15 mouse cellular contexts compared by ENCODE assay signal in genomic region chr9:108740062-108740461, GRCm38 (mm10). TPM values are rescaled to one million over a fixed set of nuclear protein-coding genes. Genes with fewer than 3 reads are reported as not detected.
DNase-seq lines count a peak whose midpoint lies in the region; ATAC-seq and TF ChIP-seq lines count a peak whose summit lies in the region.
"Had no signal": no experiment of that assay in that cellular context is flagged by ENCODE, and none has a peak within 500 bp of the region (broad histone marks: within the 10 kb centered on the region; RNA-seq: fewer than 3 reads in every experiment).

No protein-coding gene starts in this region.

- H3K27ac ChIP-seq in forebrain, embryonic 14.5 days (ENCODE audit: low read depth, low read length), result no peak overlapping the region
- no peak overlapping the region for H3K27ac ChIP-seq in forebrain, embryonic 13.5 days
- no peak overlapping the region for H3K27ac ChIP-seq in left cerebral cortex, adult 2 months
- H3K27ac ChIP-seq in CH12.LX (ENCODE audit: insufficient read depth, low read depth), result no peak overlapping the region
- H3K27ac ChIP-seq: heart, embryonic 13.5 days; hindbrain, embryonic 12.5 days; kidney, embryonic 15.5 days had no signal

- dilution Hi-C loops in CH12.LX (cut with MboI; ENCODE audit: extremely low pct_ligation_motif_present, extremely low pct_unique_long_range_greater_than_20kb, low sequenced_read_pairs), result no loop called here

- peaks cover 43% of the 10 kb centered on the region for H3K36me3 ChIP-seq in forebrain, embryonic 14.5 days (ENCODE audit: control insufficient read depth, insufficient read depth, low read length)
- H3K36me3 ChIP-seq in forebrain, embryonic 13.5 days (ENCODE audit: poor library complexity, severe bottlenecking), result peaks cover 49% of the 10 kb centered on the region
- H3K36me3 ChIP-seq in CH12.LX (replicated peaks in 1 of 2; ENCODE audit: control insufficient read depth in 1 of 2, insufficient read depth in 1 of 2, low read length in 1 of 2) (peaks cover 31 to 67% of the 10 kb centered on the region in 2 experiments), myocyte (ENCODE audit: control insufficient read depth, insufficient read depth) (peaks cover 7% of the 10 kb centered on the region)

- H3K79me2 ChIP-seq in CH12.LX (replicated peaks; ENCODE audit: control insufficient read depth, extremely low read depth, insufficient read depth, poor library complexity, severe bottlenecking) (no peaks in the 10 kb centered on the region), myocyte (ENCODE audit: control insufficient read depth, insufficient read depth) (no peaks in the 10 kb centered on the region)

- WGBS in forebrain, embryonic 14.5 days, result 94% methylated on average over 1 of the region's 1 CpGs
- WGBS in forebrain, embryonic 13.5 days, result 95% methylated on average over 1 of the region's 1 CpGs

- H3ac ChIP-seq in myocyte (ENCODE audit: control insufficient read depth, insufficient read length), result no peak overlapping the region

- peak; percentile 67 for TF ChIP-seq RAD21 in CH12.LX (IDR thresholded peaks at IDR 0.05; ENCODE audit: low read depth, low read length)

- DNase-seq in forebrain, embryonic 14.5 days (ENCODE audit: low spot score), result peak; percentile 42
- DNase-seq in left cerebral cortex, adult 2 months (ENCODE audit: extremely low spot score in 1 of 2, low spot score in 2 of 2), result no peak
- DNase-seq in left cerebral cortex, postnatal 10 days (ENCODE audit: extremely low spot score in 1 of 2, low spot score in 2 of 2), result no peak
- DNase-seq in CH12.LX (ENCODE audit: extremely low read depth), result no peak
- no peak for DNase-seq in right cerebral cortex, postnatal 36 days (ENCODE audit: low spot score in 2 of 2)
- no peak for DNase-seq in gastrocnemius, adult 8-10 months (ENCODE audit: low spot score in 2 of 2)
- DNase-seq: adrenal gland, postnatal 36 days; cerebellum, adult 11-12 months; lung, adult 2 months; thymus, adult 2 months had no signal

- in situ Hi-C loops in CH12.LX (cut with MboI; ENCODE audit: low pct_ligation_motif_present, low pct_unique_long_range_greater_than_20kb, low sequenced_read_pairs), result no loop called here

- intact Hi-C loops in left cerebral cortex, adult 2 months (cut with DNase I), result no loop called here
- intact Hi-C loops in left cerebral cortex, postnatal 10 days (cut with DNase I), result no loop called here

- no peaks in the 10 kb centered on the region for H3K4me1 ChIP-seq in forebrain, embryonic 14.5 days (ENCODE audit: control insufficient read depth, insufficient read depth, low read length)
- no peaks in the 10 kb centered on the region for H3K4me1 ChIP-seq in forebrain, embryonic 13.5 days
- H3K4me1 ChIP-seq in CH12.LX (ENCODE audit: control insufficient read depth in 1 of 2, insufficient read depth in 2 of 2), result no peaks in the 10 kb centered on the region
- H3K4me1 ChIP-seq: heart, embryonic 13.5 days; hindbrain, embryonic 12.5 days; kidney, embryonic 15.5 days had no signal

- no peak overlapping the region for H3K4me3 ChIP-seq in forebrain, embryonic 14.5 days (ENCODE audit: low read depth, low read length)
- H3K4me3 ChIP-seq in forebrain, embryonic 13.5 days, result no peak overlapping the region
- no peak overlapping the region for H3K4me3 ChIP-seq in left cerebral cortex, adult 2 months
- H3K4me3 ChIP-seq in CH12.LX (replicated peaks in 1 of 3; ENCODE audit: low read depth in 2 of 3, low read length in 2 of 3, poor library complexity in 1 of 3), result no peak overlapping the region
- H3K4me3 ChIP-seq in myocyte, result no peak overlapping the region
- H3K4me3 ChIP-seq: heart, embryonic 13.5 days; hindbrain, embryonic 12.5 days; kidney, embryonic 15.5 days had no signal

- no peak overlapping the region for H3K9ac ChIP-seq in forebrain, embryonic 14.5 days (ENCODE audit: low read length)
- no peak overlapping the region for H3K9ac ChIP-seq in forebrain, embryonic 13.5 days
- H3K9ac ChIP-seq in CH12.LX (ENCODE audit: insufficient read depth, low read depth), result no peak overlapping the region
- H3K9ac ChIP-seq: heart, embryonic 13.5 days; hindbrain, embryonic 12.5 days; kidney, embryonic 15.5 days had no signal

- TF ChIP-seq POLR2A in CH12.LX (IDR thresholded peaks at IDR 0.05; ENCODE audit: low read depth, low read length) (no peak), myocyte (IDR thresholded peaks at IDR 0.05; ENCODE audit: insufficient read length, low read depth) (no peak)

- no peak for TF ChIP-seq EP300 in CH12.LX (IDR thresholded peaks at IDR 0.05; ENCODE audit: low read length)

- peak; percentile 39 for TF ChIP-seq CTCF in left cerebral cortex, adult 2 months (IDR thresholded peaks at IDR 0.05)
- TF ChIP-seq CTCF in CH12.LX (conservative IDR thresholded peaks at IDR 0.05 in 1 of 2, IDR thresholded peaks at IDR 0.05 in 1 of 2; ENCODE audit: low read depth in 2 of 2, low read length in 2 of 2), result peak in 1 of 2 experiments; percentile 67; a peak in 2 of 4 replicates

- H3K27me3 ChIP-seq in forebrain, embryonic 14.5 days (replicated peaks; ENCODE audit: control insufficient read depth, insufficient read depth, low read length), result no peaks in the 10 kb centered on the region
- no peaks in the 10 kb centered on the region for H3K27me3 ChIP-seq in forebrain, embryonic 13.5 days
- H3K27me3 ChIP-seq in CH12.LX (replicated peaks) (no peaks in the 10 kb centered on the region), myocyte (ENCODE audit: control insufficient read depth, insufficient read depth, insufficient read length) (no peaks in the 10 kb centered on the region)
- H3K27me3 ChIP-seq: heart, embryonic 13.5 days; hindbrain, embryonic 12.5 days; kidney, embryonic 15.5 days had no signal

- no peak overlapping the region for H3K4me2 ChIP-seq in forebrain, embryonic 14.5 days (ENCODE audit: low read length)
- no peak overlapping the region for H3K4me2 ChIP-seq in forebrain, embryonic 13.5 days
- no peak overlapping the region for H3K4me2 ChIP-seq in CH12.LX (ENCODE audit: insufficient read depth, low read depth, poor library complexity, severe bottlenecking)
- peak overlapping the region; percentile 30 for H3K4me2 ChIP-seq in myocyte (ENCODE audit: low read depth)
- H3K4me2 ChIP-seq: heart, embryonic 13.5 days; hindbrain, embryonic 12.5 days; kidney, embryonic 15.5 days had no signal

- H3K9me3 ChIP-seq in forebrain, embryonic 14.5 days (replicated peaks; ENCODE audit: control insufficient read depth, low read length), result no peaks in the 10 kb centered on the region
- H3K9me3 ChIP-seq in forebrain, embryonic 13.5 days (replicated peaks), result no peaks in the 10 kb centered on the region
- H3K9me3 ChIP-seq in CH12.LX (replicated peaks; ENCODE audit: low read length), result no peaks in the 10 kb centered on the region
- H3K9me3 ChIP-seq: heart, embryonic 13.5 days; hindbrain, embryonic 12.5 days; kidney, embryonic 15.5 days had no signal

- ATAC-seq in forebrain, embryonic 14.5 days, result no peak
- ATAC-seq in forebrain, embryonic 13.5 days, result no peak

TF ChIP-seq in CH12.LX, 34 proteins besides CTCF, POLR2A, EP300 and RAD21:
- TF ChIP-seq ZNF384 (IDR thresholded peaks at IDR 0.05; ENCODE audit: low read depth, low read length) (peak; percentile 58), JUN (IDR thresholded peaks at IDR 0.05; ENCODE audit: insufficient read depth, low read depth, low read length) (no peak)

TF ChIP-seq in myocyte, 11 proteins besides CTCF, POLR2A, EP300 and RAD21:
- TF ChIP-seq SRF (IDR thresholded peaks at IDR 0.05; ENCODE audit: control insufficient read depth, insufficient read length, low read depth) (no peak), MYOG (IDR thresholded peaks at IDR 0.05; ENCODE audit: control insufficient read depth in 1 of 3, insufficient read depth in 1 of 3, insufficient read length in 2 of 3, low read depth in 2 of 3) (no peak), TCF3 (IDR thresholded peaks at IDR 0.05; ENCODE audit: insufficient read length, low read depth) (no peak), E2F4 (IDR thresholded peaks at IDR 0.05; ENCODE audit: insufficient read depth) (no peak), REST (IDR thresholded peaks at IDR 0.05; ENCODE audit: insufficient read depth, insufficient read length) (no peak), POLR2AphosphoS2 (IDR thresholded peaks at IDR 0.05; ENCODE audit: insufficient read length, low read depth) (no peak), USF1 (IDR thresholded peaks at IDR 0.05; ENCODE audit: low read depth) (no peak), MAX (IDR thresholded peaks at IDR 0.05; ENCODE audit: low read depth) (no peak), MYOD1 (IDR thresholded peaks at IDR 0.05; ENCODE audit: control insufficient read depth in 1 of 3, insufficient read length in 2 of 3, low read depth in 2 of 3) (no peak), TCF12 (IDR thresholded peaks at IDR 0.05; ENCODE audit: insufficient read depth, poor library complexity, severe bottlenecking) (no peak), CEBPB (IDR thresholded peaks at IDR 0.05; ENCODE audit: insufficient read depth, poor library complexity, severe bottlenecking) (no peak)

RNA-seq across cellular contexts. Expression of gene Ip6k2, which starts 43.5 kb away (rescaled TPM):
- polyA plus RNA-seq in forebrain, embryonic 14.5 days (2014; fragmentation: Nextera tagmentation; extraction: Ambion mirVana), result 217 and 221 TPM in 2 replicates
- polyA plus RNA-seq in forebrain, embryonic 13.5 days (2015; fragmentation: Nextera tagmentation; extraction: Ambion mirVana), result 153 and 172 TPM in 2 replicates
- 100 to 1,000 TPM; 143 to 164 TPM for total RNA-seq in left cerebral cortex, adult 2 months (2021)
- total RNA-seq in left cerebral cortex, postnatal 10 days (2021), result 100 to 1,000 TPM; 165 to 170 TPM
- total RNA-seq in CH12.LX (2012; rRNA removed), result 17.5 and 27.2 TPM in 2 replicates
- 22.6 and 23.6 TPM in 2 replicates for total RNA-seq in CH12.LX (2014; rRNA removed)
- 28.4 and 31.4 TPM in 2 replicates for polyA plus RNA-seq in CH12.LX (2012; ENCODE audit: insufficient read length, low read depth)
- polyA plus RNA-seq in myocyte (2012; fragmentation: generic; extraction: Trizol), result 45.5 TPM
- 10 to 100 TPM; 12.0 to 15.8 (median 14.2) TPM for total RNA-seq in gastrocnemius, adult 8-10 months (2022)

RNA-seq across cellular contexts. Expression of gene Prkar2a, which starts 50.9 kb away (rescaled TPM):
- 32.4 and 39.1 TPM in 2 replicates for polyA plus RNA-seq in forebrain, embryonic 14.5 days (2014; fragmentation: Nextera tagmentation; extraction: Ambion mirVana)
- 32.8 and 34.2 TPM in 2 replicates for polyA plus RNA-seq in forebrain, embryonic 13.5 days (2015; fragmentation: Nextera tagmentation; extraction: Ambion mirVana)
- total RNA-seq in left cerebral cortex, adult 2 months (2021), result 10 to 100 TPM; 47.0 to 48.3 TPM
- total RNA-seq in left cerebral cortex, postnatal 10 days (2021), result 10 to 100 TPM; 54.3 to 58.7 TPM
- 14.9 and 18.8 TPM in 2 replicates for total RNA-seq in CH12.LX (2012; rRNA removed)
- 10.1 and 13.6 TPM in 2 replicates for total RNA-seq in CH12.LX (2014; rRNA removed)
- 41.4 and 44.4 TPM in 2 replicates for polyA plus RNA-seq in CH12.LX (2012; ENCODE audit: insufficient read length, low read depth)
- polyA plus RNA-seq in myocyte (2012; fragmentation: generic; extraction: Trizol), result 21.5 TPM
- 100 to 1,000 TPM; 182 to 235 (median 191) TPM for total RNA-seq in gastrocnemius, adult 8-10 months (2022)

Comparison
In these comparisons a context has a peak if more than half of its experiments do, and no peak if none do; other contexts are left out.
1. RNA of gene Ip6k2, which starts 43.5 kb away (total RNA-seq): 165 to 170 TPM in left cerebral cortex, postnatal 10 days and 143 to 164 TPM in left cerebral cortex, adult 2 months; 17.5 to 27.2 TPM in CH12.LX and 12.0 to 15.8 TPM in gastrocnemius, adult 8-10 months; every median in the first group is over 4 times any median in the second.